Mouse (Mus musculus) stomach, embryonic 14.5 days (tissue): ENCODE results near the gene Sgca. TPM values are rescaled to one million over a fixed set of nuclear protein-coding genes. Genes with fewer than 3 reads are reported as not detected.

Experiments
- ATAC-seq: fragments of 200-750 bp; cut with Nextera tagmentation; 2 replicates; pipeline ENCODE4 v1.8.0; 2017; ENCODE audit warnings: low read depth, moderate TSS enrichment; ENCODE audit not compliant: insufficient number of reproducible peaks, insufficient read depth, low FRiP score
- H3K27ac ChIP-seq: fragments of 300-500 bp; sonication (generic); 2 replicates; pipeline ENCODE4 v1.5.1; 2014; ENCODE audit warnings: mild to moderate bottlenecking, low read length, moderate library complexity, mixed read lengths
- H3K27me3 ChIP-seq: fragments of 300-500 bp; sonication (generic); 2 replicates; pipeline ENCODE4 v1.6.1; 2014; ENCODE audit warnings: low read length, control low read depth, mixed read lengths; ENCODE audit not compliant: control insufficient read depth, insufficient read depth
- H3K36me3 ChIP-seq: fragments of 300-500 bp; sonication (generic); 2 replicates; pipeline ENCODE4 v1.6.1; 2014; ENCODE audit warnings: mild to moderate bottlenecking, control low read depth, low read length, moderate library complexity, mixed read lengths; ENCODE audit not compliant: control insufficient read depth, insufficient read depth
- H3K4me1 ChIP-seq: fragments of 300-500 bp; sonication (generic); 2 replicates; pipeline ENCODE4 v1.6.1; 2014; ENCODE audit warnings: low read length, control low read depth, mixed read lengths; ENCODE audit not compliant: control insufficient read depth, insufficient read depth
- H3K4me2 ChIP-seq: fragments of 300-500 bp; sonication (generic); replicated peaks from 2 replicates; pipeline ENCODE4 v1.6.1; 2014; ENCODE audit warnings: low read depth, low read length, control low read depth
- H3K4me3 ChIP-seq: fragments of 300-500 bp; sonication (generic); 2 replicates; pipeline ENCODE4 v1.5.1; 2014; ENCODE audit warnings: low read depth, low read length, control low read depth
- H3K9ac ChIP-seq: fragments of 300-500 bp; sonication (generic); replicated peaks from 2 replicates; pipeline ENCODE4 v1.6.1; 2014; ENCODE audit warnings: low read depth, mild to moderate bottlenecking, control low read depth, low read length, moderate library complexity, mixed read lengths
- H3K9me3 ChIP-seq: fragments of 300-500 bp; sonication (generic); 2 replicates; pipeline ENCODE4 v1.6.1; 2016; ENCODE audit warnings: low read depth, low read length, control low read depth; ENCODE audit not compliant: control insufficient read depth
- WGBS: fragments of 180-500 bp; shearing (Covaris S2); extraction: QIAGEN DNeasy Blood & Tissue Kit; methylation state at CpG from one replicate; pipeline ENCODE4 v1.1.7; 2014; 5-methylcytosine and 5-hydroxymethylcytosine counted together
- polyA plus RNA-seq: library from polyadenylated mRNA; unstranded; fragments of >200 nt; fragmentation: Nextera tagmentation; extraction: Ambion mirVana; gene quantifications from 2 replicates; pipeline ENCODE4 v1.2.1, GENCODE M21; 2014

Gene Sgca
- polyA plus RNA-seq, 1 experiment from 2014 or later = 0.30 TPM

GRCm38 (mm10) chr11:94998041-94998531 is 22.0 kb upstream of the Sgca start:
- no peak for ATAC-seq
- H3K9me3 ChIP-seq = no peaks in the 10 kb centered on the region
- no peak overlapping the region for H3K4me2 ChIP-seq
- peaks cover 52% of the 10 kb centered on the region for H3K36me3 ChIP-seq
- H3K27ac ChIP-seq = no peak overlapping the region
- no peak overlapping the region for H3K9ac ChIP-seq
- 76% methylated on average over 16 of the region's 16 CpGs for WGBS
- H3K4me1 ChIP-seq = peaks cover 26% of the 10 kb centered on the region
- no peaks in the 10 kb centered on the region for H3K27me3 ChIP-seq
- no peak overlapping the region for H3K4me3 ChIP-seq

- no peak overlapping the region for H3K4me3 ChIP-seq
- H3K4me2 ChIP-seq = no peak overlapping the region
- H3K9me3 ChIP-seq = no peaks in the 10 kb centered on the region
- H3K27me3 ChIP-seq = no peaks in the 10 kb centered on the region
- no peak overlapping the region for H3K9ac ChIP-seq
- WGBS = 51% methylated on average over 5 of the region's 5 CpGs
- peaks cover 47% of the 10 kb centered on the region for H3K36me3 ChIP-seq
- H3K4me1 ChIP-seq = peaks cover 31% of the 10 kb centered on the region
- H3K27ac ChIP-seq = no peak overlapping the region
- ATAC-seq = no peak
Measured at GRCm38 (mm10) chr11:94997596-94997995, 21.5 kb upstream of the Sgca start.

GRCm38 (mm10) chr11:94996984-94997383 is 20.9 kb upstream of the Sgca start:
- Histone ChIP-seq H3K4me1 (peaks cover 37% of the 10 kb centered on the region), H3K4me2 (no peak overlapping the region), H3K9me3 (no peaks in the 10 kb centered on the region), H3K4me3 (no peak overlapping the region), H3K27me3 (no peaks in the 10 kb centered on the region), H3K27ac (no peak overlapping the region), H3K36me3 (peaks cover 41% of the 10 kb centered on the region), H3K9ac (no peak overlapping the region)
- WGBS = 89% methylated on average over 6 of the region's 6 CpGs
- no peak for ATAC-seq

- 83% methylated on average over 8 of the region's 8 CpGs for WGBS
- H3K9me3 ChIP-seq = no peaks in the 10 kb centered on the region
- H3K4me1 ChIP-seq = peaks cover 37% of the 10 kb centered on the region
- H3K4me2 ChIP-seq = no peak overlapping the region
- H3K9ac ChIP-seq = no peak overlapping the region; the same call in 1 of the 2 replicates
- H3K27ac ChIP-seq = no peak overlapping the region
- H3K36me3 ChIP-seq = peaks cover 34% of the 10 kb centered on the region
- ATAC-seq = no peak
- H3K27me3 ChIP-seq = no peaks in the 10 kb centered on the region
- no peak overlapping the region for H3K4me3 ChIP-seq
Measured at GRCm38 (mm10) chr11:94996101-94996500, 20.0 kb upstream of the Sgca start.

- no peak for ATAC-seq
- Histone ChIP-seq H3K4me2 (peak overlapping the region; percentile 75), H3K9me3 (no peaks in the 10 kb centered on the region), H3K9ac (no peak overlapping the region), H3K4me1 (peaks cover 35% of the 10 kb centered on the region), H3K4me3 (peak overlapping the region; percentile 74), H3K36me3 (peaks cover 29% of the 10 kb centered on the region), H3K27ac (no peak overlapping the region), H3K27me3 (no peaks in the 10 kb centered on the region)
- WGBS = 81% methylated on average over 11 of the region's 11 CpGs
Measured at GRCm38 (mm10) chr11:94994947-94995772, 19.0 kb upstream of the Sgca start.

GRCm38 (mm10) chr11:94994208-94994814 is 18.2 kb upstream of the Sgca start:
- no peak overlapping the region for H3K27ac ChIP-seq
- H3K36me3 ChIP-seq = peaks cover 26% of the 10 kb centered on the region
- peak overlapping the region; percentile 75 for H3K4me2 ChIP-seq
- H3K4me3 ChIP-seq = peak overlapping the region; percentile 74
- H3K4me1 ChIP-seq = peaks cover 39% of the 10 kb centered on the region
- WGBS = 37% methylated on average over 10 of the region's 10 CpGs
- ATAC-seq = no peak
- H3K27me3 ChIP-seq = no peaks in the 10 kb centered on the region
- no peaks in the 10 kb centered on the region for H3K9me3 ChIP-seq
- H3K9ac ChIP-seq = peak overlapping the region; percentile 87; the same call in 1 of the 2 replicates

- Histone ChIP-seq H3K4me1 (peaks cover 52% of the 10 kb centered on the region), H3K4me2 (peak overlapping the region; percentile 75), H3K36me3 (peaks cover 20% of the 10 kb centered on the region), H3K9ac (peak overlapping the region; percentile 87), H3K9me3 (no peaks in the 10 kb centered on the region), H3K4me3 (peak overlapping the region; percentile 74), H3K27me3 (no peaks in the 10 kb centered on the region), H3K27ac (peak overlapping the region; percentile 59; the same call in 1 of the 2 replicates)
- ATAC-seq = peak; percentile 19; the same call in 1 of the 2 replicates
- under 1% methylated on average over 20 of the region's 22 CpGs for WGBS
Measured at GRCm38 (mm10) chr11:94992754-94993606, 16.9 kb upstream of the Sgca start.

- peaks cover 53% of the 10 kb centered on the region for H3K4me1 ChIP-seq
- no peak for ATAC-seq
Measured at GRCm38 (mm10) chr11:94992480-94992753, 16.3 kb upstream of the Sgca start.

More at GRCm38 (mm10) chr11:94992480-94992753, 16.3 kb upstream of the Sgca start:
- Histone ChIP-seq H3K9me3 (no peaks in the 10 kb centered on the region), H3K9ac (peak overlapping the region; percentile 87), H3K27me3 (no peaks in the 10 kb centered on the region), H3K27ac (peak overlapping the region; percentile 59; the same call in 1 of the 2 replicates), H3K4me2 (peak overlapping the region; percentile 75), H3K4me3 (peak overlapping the region; percentile 74), H3K36me3 (peaks cover 14% of the 10 kb centered on the region)
- WGBS = 1% methylated on average over 20 of the region's 20 CpGs
